Mouse (Mus musculus): Measurements from ENCODE around the gene Pdcd5. TPM values are rescaled to one million over a fixed set of nuclear protein-coding genes. Genes with fewer than 3 reads are reported as not detected.

Pdcd5 gene
- polyA plus RNA-seq, 1 experiment from 2014 or later: 313 TPM

DNA sequence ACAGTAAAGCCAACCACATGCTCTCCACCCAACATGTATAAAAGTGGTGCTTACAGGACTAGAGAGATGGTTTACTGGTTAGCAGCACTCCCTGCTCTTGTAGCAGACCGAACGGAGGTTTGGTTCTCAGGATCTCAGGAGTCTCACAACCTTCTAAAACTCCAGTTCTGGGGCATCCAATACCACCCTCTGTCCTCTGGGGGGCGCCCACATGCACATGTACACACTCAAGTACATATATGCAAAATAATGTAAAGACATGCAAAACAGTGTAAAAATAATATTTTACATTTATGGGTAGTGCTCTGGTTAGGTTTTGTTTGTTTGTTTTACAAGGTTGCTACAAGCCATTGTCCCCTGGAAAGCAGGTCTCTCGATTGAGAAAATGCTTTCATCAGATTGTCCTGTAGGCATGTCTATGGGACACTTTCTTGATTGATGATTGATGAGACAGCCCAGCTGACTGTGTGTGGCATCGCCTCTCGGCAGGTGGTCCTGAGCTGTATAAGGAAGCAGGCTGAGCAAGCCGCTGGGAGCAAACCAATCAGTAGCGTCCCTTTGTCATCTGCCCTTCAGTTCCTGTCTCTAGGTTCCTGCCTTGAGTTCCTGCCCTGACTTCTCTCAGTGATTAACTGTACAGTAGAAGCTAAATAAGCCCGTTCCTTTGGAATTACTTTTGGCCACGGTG, 4.4 kb upstream of the Pdcd5 start:
- DNase-seq (ENCODE audit: low spot score): no peak
- no peaks in the 10 kb centered on the region for H3K27me3 ChIP-seq (ENCODE audit: control insufficient read depth, insufficient read depth, low read length)
- H3K4me2 ChIP-seq (ENCODE audit: low read depth, low read length): no peak overlapping the region
- WGBS: 83% methylated on average over 10 of the region's 10 CpGs
- H3K4me1 ChIP-seq (ENCODE audit: control insufficient read depth, insufficient read depth, low read length): no peaks in the 10 kb centered on the region
- H3K9me3 ChIP-seq (replicated peaks; ENCODE audit: control insufficient read depth, low read length): no peaks in the 10 kb centered on the region
- H3K36me3 ChIP-seq (replicated peaks; ENCODE audit: control insufficient read depth, insufficient read depth, low read depth, low read length): no peaks in the 10 kb centered on the region
- no peak overlapping the region for H3K4me3 ChIP-seq (ENCODE audit: low read depth, low read length)
- ATAC-seq (replicated peaks; ENCODE audit: insufficient number of reproducible peaks, low FRiP score, low TSS enrichment, low read depth): no peak
- H3K9ac ChIP-seq (replicated peaks; ENCODE audit: low read length): no peak overlapping the region
- H3K27ac ChIP-seq (replicated peaks; ENCODE audit: low read depth, low read length): no peak overlapping the region

DNA sequence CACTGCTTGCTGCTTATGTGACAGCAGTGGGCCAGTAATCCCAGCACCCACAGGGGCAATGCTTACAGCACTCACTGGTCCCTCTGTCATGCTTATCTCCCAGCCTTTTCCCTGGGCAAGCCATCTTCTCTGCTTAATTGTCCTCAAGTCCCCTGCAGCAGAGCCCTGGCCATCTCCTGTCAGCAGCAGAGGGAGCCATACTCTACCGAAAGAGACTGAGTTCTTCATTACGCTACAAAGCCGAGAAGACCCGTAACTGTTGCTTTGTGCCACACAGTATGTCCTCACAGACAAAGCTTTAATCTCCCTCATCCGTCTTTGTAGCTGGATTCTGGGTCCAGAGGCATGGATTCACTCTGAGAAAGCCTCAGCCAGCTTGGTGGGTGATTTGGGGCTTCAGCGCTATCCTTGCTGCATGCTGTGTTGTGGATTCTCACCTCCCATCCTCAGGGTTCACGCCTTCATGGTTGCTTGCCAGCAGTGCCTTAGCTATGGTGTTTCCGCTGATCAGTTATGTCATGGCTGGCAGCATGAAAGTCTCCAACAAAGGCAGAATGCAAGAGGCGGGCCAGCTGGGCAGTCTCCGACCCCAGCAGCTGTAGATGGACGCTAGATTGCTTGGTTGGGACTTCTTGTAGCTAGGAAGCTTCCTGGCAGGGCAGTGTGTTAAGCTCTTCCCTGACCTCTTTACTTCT, 3.5 kb upstream of the Pdcd5 start:
- Histone ChIP-seq H3K4me2 (ENCODE audit: low read depth, low read length) (no peak overlapping the region), H3K36me3 (replicated peaks; ENCODE audit: control insufficient read depth, insufficient read depth, low read depth, low read length) (no peaks in the 10 kb centered on the region), H3K27me3 (ENCODE audit: control insufficient read depth, insufficient read depth, low read length) (no peaks in the 10 kb centered on the region), H3K4me1 (ENCODE audit: control insufficient read depth, insufficient read depth, low read length) (no peaks in the 10 kb centered on the region), H3K9ac (replicated peaks; ENCODE audit: low read length) (no peak overlapping the region), H3K27ac (replicated peaks; ENCODE audit: low read depth, low read length) (no peak overlapping the region), H3K9me3 (replicated peaks; ENCODE audit: control insufficient read depth, low read length) (no peaks in the 10 kb centered on the region), H3K4me3 (ENCODE audit: low read depth, low read length) (no peak overlapping the region)
- DNase-seq (ENCODE audit: low spot score) (no peak), ATAC-seq (replicated peaks; ENCODE audit: insufficient number of reproducible peaks, low FRiP score, low TSS enrichment, low read depth) (no peak)
- WGBS: 81% methylated on average over 11 of the region's 11 CpGs

DNA sequence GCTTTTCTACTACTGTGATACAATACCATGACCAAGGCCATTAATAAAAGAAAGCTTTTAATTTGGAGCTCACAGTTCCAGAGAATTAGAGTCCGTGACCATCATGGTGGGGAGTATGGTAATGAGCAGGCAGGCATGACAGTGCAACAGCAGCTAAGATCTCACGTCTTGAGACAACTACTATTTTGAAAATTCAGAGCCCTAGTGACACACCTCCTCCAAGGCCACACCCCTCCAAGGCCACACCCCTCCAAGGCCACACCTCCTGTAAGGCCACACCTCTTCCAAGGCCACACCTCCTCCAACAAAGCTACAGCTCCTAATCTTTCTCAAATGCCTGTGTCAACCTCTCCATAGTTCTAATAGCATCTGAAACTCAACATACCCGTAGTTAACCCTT, 1.8 kb upstream of the Pdcd5 start:
- Histone ChIP-seq H3K4me3 (ENCODE audit: low read depth, low read length) (no peak overlapping the region), H3K4me2 (ENCODE audit: low read depth, low read length) (no peak overlapping the region), H3K27ac (replicated peaks; ENCODE audit: low read depth, low read length) (no peak overlapping the region), H3K9me3 (replicated peaks; ENCODE audit: control insufficient read depth, low read length) (no peaks in the 10 kb centered on the region), H3K27me3 (ENCODE audit: control insufficient read depth, insufficient read depth, low read length) (no peaks in the 10 kb centered on the region), H3K9ac (replicated peaks; ENCODE audit: low read length) (no peak overlapping the region), H3K36me3 (replicated peaks; ENCODE audit: control insufficient read depth, insufficient read depth, low read depth, low read length) (no peaks in the 10 kb centered on the region; the same call in 1 of the 2 replicates), H3K4me1 (ENCODE audit: control insufficient read depth, insufficient read depth, low read length) (no peaks in the 10 kb centered on the region)
- 46% methylated on average over 3 of the region's 3 CpGs for WGBS
- no peak for ATAC-seq (replicated peaks; ENCODE audit: insufficient number of reproducible peaks, low FRiP score, low TSS enrichment, low read depth)
- DNase-seq (ENCODE audit: low spot score): no peak

DNA sequence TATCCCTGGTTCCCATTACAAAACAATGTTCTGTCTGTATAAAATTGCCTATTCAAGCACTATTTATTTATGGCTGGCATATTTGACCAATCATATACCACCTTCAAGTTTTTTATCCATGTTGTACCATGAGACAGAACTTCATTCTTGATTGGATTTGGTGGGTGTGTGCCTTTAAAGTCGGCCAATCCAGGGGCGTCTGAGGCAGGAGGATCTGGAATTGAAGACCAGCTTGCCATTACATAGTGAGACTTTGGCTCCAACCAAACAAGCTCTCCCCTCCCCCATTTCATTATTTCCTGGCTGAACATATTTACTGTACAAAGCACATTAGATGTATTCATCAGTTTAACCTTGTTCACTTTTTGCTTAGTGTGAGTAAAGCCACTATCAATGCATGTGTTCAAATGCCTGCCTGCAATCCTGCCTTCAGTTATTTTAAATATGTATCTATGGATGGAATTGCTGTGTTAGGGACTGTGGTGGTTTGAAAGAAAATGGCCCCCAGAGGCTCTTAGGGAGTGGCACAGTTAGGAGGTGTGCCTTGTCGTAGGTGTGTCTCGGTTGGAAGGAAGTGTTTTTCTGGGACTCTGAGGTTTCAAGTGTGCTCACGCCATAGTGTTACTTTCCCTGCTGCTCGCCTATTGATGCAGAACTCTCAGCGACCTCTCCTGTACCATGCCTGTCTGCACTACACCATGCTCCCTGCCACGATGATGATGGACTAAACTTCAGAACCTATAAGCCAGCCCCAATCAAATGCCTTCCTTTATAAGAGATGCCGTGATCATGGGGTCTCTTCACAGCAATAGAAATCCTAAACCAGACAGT, 1.1 kb upstream of the Pdcd5 start:
- Histone ChIP-seq H3K4me1 (ENCODE audit: control insufficient read depth, insufficient read depth, low read length) (no peaks in the 10 kb centered on the region), H3K4me2 (ENCODE audit: low read depth, low read length) (no peak overlapping the region), H3K27me3 (ENCODE audit: control insufficient read depth, insufficient read depth, low read length) (no peaks in the 10 kb centered on the region), H3K9ac (replicated peaks; ENCODE audit: low read length) (no peak overlapping the region), H3K36me3 (replicated peaks; ENCODE audit: control insufficient read depth, insufficient read depth, low read depth, low read length) (no peaks in the 10 kb centered on the region; the same call in 1 of the 2 replicates), H3K9me3 (replicated peaks; ENCODE audit: control insufficient read depth, low read length) (no peaks in the 10 kb centered on the region), H3K4me3 (ENCODE audit: low read depth, low read length) (no peak overlapping the region), H3K27ac (replicated peaks; ENCODE audit: low read depth, low read length) (no peak overlapping the region)
- ATAC-seq (replicated peaks; ENCODE audit: insufficient number of reproducible peaks, low FRiP score, low TSS enrichment, low read depth): no peak
- WGBS: 77% methylated on average over 9 of the region's 9 CpGs
- no peak for DNase-seq (ENCODE audit: low spot score)

DNA sequence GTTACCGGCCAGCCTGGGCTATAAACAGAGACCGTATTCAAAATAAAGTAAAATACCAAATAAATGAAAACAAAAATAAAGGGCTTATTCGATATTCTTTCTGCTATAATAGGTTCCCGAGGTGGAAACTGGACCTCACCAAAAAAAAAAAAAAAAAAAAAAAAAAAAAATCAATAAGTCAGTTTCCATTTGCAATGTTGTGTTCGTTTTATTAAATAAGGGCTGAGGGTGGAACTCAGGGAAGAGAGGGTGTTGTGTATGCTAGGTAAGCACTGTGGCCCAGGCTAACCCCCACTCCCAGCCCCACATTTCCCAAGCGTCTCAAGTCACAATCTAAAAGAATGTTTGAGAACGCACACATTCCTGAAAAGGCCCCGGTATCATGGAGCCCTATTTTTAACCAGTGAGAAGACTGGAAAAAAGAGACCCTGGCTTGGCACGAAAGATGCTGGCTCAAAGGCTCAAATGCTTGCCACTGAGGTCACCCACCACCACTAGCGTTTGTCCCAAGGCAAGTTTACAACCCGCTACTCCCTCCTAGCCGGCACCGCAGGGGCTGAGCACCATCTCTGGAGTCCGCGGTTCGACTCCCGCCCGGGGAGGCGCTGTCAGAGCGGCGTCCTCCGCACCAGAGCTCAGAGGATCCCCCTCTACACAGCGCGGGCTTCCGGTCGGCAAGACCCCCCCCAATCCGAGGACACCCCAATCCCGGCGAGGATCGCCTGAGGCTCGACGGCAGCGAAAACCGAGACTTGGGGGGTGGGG, 822 bp downstream of the Pdcd5 start:
- Histone ChIP-seq H3K27me3 (ENCODE audit: control insufficient read depth, insufficient read depth, low read length) (no peaks in the 10 kb centered on the region), H3K9ac (replicated peaks; ENCODE audit: low read length) (peak overlapping the region; percentile 67), H3K4me1 (ENCODE audit: control insufficient read depth, insufficient read depth, low read length) (no peaks in the 10 kb centered on the region), H3K4me3 (ENCODE audit: low read depth, low read length) (peak overlapping the region; percentile 65), H3K4me2 (ENCODE audit: low read depth, low read length) (peak overlapping the region; percentile 64), H3K9me3 (replicated peaks; ENCODE audit: control insufficient read depth, low read length) (no peaks in the 10 kb centered on the region), H3K36me3 (replicated peaks; ENCODE audit: control insufficient read depth, insufficient read depth, low read depth, low read length) (peaks cover 2% of the 10 kb centered on the region; the same call in 1 of the 2 replicates), H3K27ac (replicated peaks; ENCODE audit: low read depth, low read length) (0 out of 2 replicates have a peak overlapping the region, but pooled peaks have one; percentile 22)
- WGBS: 11% methylated on average over 34 of the region's 34 CpGs
- DNase-seq (ENCODE audit: low spot score) (peak; percentile 47), ATAC-seq (replicated peaks; ENCODE audit: insufficient number of reproducible peaks, low FRiP score, low TSS enrichment, low read depth) (peak; percentile 65)

DNA sequence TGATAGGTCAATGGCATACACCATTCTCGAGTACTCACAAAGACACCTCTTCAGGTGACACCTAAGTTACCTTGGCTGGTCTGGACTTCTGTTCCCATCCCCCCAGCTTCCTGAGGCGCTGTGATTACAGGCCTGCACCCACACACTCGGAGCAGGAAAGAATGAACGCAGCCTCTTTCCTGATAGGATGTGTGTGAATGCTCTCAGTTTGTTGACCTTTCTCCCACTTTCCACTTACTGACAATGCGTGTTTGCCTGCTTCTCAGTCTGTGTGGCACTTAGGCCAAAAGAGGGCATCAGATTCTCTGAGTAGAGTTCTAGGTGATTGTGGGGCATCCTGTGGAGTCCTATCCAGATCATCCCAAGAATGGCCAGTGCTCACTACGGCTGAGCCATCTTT, 7.2 kb downstream of the Pdcd5 start:
- Histone ChIP-seq H3K4me1 (ENCODE audit: control insufficient read depth, insufficient read depth, low read length) (no peaks in the 10 kb centered on the region), H3K9me3 (replicated peaks; ENCODE audit: control insufficient read depth, low read length) (no peaks in the 10 kb centered on the region), H3K27me3 (ENCODE audit: control insufficient read depth, insufficient read depth, low read length) (no peaks in the 10 kb centered on the region), H3K36me3 (replicated peaks; ENCODE audit: control insufficient read depth, insufficient read depth, low read depth, low read length) (peaks cover 2% of the 10 kb centered on the region; the same call in 1 of the 2 replicates), H3K4me2 (ENCODE audit: low read depth, low read length) (no peak overlapping the region), H3K9ac (replicated peaks; ENCODE audit: low read length) (no peak overlapping the region), H3K4me3 (ENCODE audit: low read depth, low read length) (no peak overlapping the region), H3K27ac (replicated peaks; ENCODE audit: low read depth, low read length) (no peak overlapping the region)
- 81% methylated on average over 6 of the region's 6 CpGs for WGBS
- ATAC-seq (replicated peaks; ENCODE audit: insufficient number of reproducible peaks, low FRiP score, low TSS enrichment, low read depth) (no peak), DNase-seq (ENCODE audit: low spot score) (no peak)

DNA sequence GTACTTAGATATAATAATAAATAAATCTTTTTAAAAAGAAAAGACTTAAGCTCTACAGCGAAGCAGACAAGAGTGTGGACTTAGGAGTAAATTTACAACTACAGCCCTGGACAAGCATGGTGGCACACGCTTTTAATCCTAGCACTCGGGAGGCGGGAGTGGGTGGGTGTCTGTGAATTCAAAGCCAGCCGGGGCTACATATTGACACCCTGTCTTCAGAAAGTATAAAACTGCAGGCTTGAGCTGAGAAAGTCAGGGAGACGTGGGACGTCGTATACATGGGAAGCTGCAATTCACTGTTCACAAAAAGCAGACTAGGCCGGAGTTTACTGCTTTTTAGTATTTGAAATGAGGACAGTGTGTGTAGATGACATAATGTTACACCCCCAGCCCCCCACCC, 10.4 kb downstream of the Pdcd5 start:
- ATAC-seq (replicated peaks; ENCODE audit: insufficient number of reproducible peaks, low FRiP score, low TSS enrichment, low read depth): no peak
- no peak overlapping the region for H3K4me2 ChIP-seq (ENCODE audit: low read depth, low read length)
- no peaks in the 10 kb centered on the region for H3K27me3 ChIP-seq (ENCODE audit: control insufficient read depth, insufficient read depth, low read length)
- no peaks in the 10 kb centered on the region for H3K9me3 ChIP-seq (replicated peaks; ENCODE audit: control insufficient read depth, low read length)
- no peak overlapping the region for H3K4me3 ChIP-seq (ENCODE audit: low read depth, low read length)
- no peak overlapping the region for H3K27ac ChIP-seq (replicated peaks; ENCODE audit: low read depth, low read length)
- H3K36me3 ChIP-seq (replicated peaks; ENCODE audit: control insufficient read depth, insufficient read depth, low read depth, low read length): peaks cover 4% of the 10 kb centered on the region
- WGBS: 94% methylated on average over 9 of the region's 9 CpGs
- no peak overlapping the region for H3K9ac ChIP-seq (replicated peaks; ENCODE audit: low read length)
- H3K4me1 ChIP-seq (ENCODE audit: control insufficient read depth, insufficient read depth, low read length): no peaks in the 10 kb centered on the region
- no peak for DNase-seq (ENCODE audit: low spot score)

All from embryonic facial prominence, embryonic 11.5 days (tissue).